Mouse (Mus musculus) right cerebral cortex, adult 2 months (tissue): ENCODE data around the gene Aldh18a1.
"Not testable (repeated sequence)": the region's sequence is repeated elsewhere in the genome, so short reads cannot be mapped to it uniquely, and the experiment has no call there.

ENCODE experiments used
- DNase-seq, 2 experiments: peaks; one replicate each; pipeline ENCODE4 v3.0.0; 2021 to 2022; ENCODE audit warnings: low spot score in 2 of 2

Aldh18a1 gene

GRCm38 (mm10) chr19:40586908-40587307 lies 1.4 kb downstream of the Aldh18a1 start:
- DNase-seq, result no peak

- no peak for DNase-seq
Observed at GRCm38 (mm10) chr19:40581662-40582061, 6.6 kb downstream of the Aldh18a1 start.

DNA sequence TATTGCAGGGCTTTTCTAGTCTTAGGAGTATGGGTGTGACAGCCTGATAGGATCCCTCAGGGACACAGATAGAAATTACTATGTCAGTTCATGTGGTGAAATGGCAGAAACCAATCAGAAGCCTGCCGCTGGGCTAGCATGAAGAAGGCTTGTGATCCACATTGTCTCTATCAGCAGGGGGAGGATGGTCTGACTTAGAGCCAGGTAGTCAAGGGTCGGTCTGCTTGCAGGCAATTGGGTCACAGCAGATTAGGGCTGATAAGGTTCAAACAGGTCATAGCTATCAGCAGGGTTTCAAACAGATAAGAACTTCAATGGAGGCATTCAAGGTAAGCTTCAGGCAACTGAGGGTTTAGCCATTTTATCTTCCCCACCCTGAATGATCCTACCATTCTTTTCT lies 7.4 kb downstream of the Aldh18a1 start:
- DNase-seq, result no peak

- DNase-seq, result no peak
Observed at GRCm38 (mm10) chr19:40575438-40575837, 12.8 kb downstream of the Aldh18a1 start.

DNA sequence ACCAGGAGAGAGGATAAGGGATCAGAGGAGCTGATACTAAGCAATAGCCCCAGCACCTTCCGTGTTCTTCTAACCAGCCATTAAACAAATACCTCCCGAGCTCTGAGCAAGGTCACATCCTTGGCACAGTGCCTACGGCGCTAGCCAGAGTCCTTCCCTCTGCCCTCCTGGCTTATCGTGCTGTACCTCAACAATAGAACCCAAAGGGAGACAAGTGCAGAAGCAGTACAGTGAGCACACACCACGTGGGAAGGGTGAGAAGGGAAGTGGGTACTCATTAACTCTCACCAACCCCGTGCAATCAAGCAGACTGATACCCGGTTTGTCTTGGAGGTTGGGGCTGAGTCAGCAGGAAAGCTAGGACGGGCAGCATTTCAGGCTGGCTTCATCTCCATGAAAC lies 17.5 kb downstream of the Aldh18a1 start:
- DNase-seq, result no peak

- DNase-seq, result no peak
Observed at GRCm38 (mm10) chr19:40567616-40568015, 20.6 kb downstream of the Aldh18a1 start.

DNA sequence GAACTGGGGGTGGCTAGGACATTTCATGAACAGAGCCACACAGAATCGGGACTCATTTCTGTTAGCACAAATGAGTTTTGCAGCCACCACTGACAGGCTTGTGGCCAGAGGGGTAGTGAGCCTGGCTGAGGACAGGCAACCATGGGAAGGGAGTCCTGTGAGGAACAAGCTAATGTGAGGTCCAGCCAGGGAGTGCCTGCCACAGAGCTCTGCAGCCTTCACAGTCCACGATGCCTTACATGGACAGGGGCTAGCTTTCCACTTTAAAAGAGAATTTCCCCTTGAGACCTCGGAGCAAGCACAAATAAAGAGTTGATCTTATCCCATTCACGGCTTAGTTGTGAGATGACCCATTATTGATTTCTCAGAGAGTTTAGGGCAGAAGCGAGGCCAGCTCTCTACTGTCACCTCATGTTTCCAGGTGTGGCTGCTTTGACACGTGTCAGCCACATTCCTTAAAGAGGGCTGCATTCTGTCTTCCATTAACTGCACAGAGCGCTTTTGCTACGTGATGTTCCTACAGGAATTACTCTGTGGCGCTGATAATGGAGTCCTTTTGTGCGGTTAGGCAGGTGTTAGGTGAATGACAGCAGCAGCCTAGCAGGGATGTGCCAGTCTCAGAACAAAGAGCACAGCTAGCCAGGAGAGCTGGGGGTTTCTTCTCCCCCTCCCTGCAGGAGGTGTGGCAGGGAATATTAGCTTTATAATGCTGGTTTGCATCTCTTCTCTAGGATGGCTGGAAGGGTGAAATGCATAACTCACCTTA lies 24.2 kb downstream of the Aldh18a1 start:
- DNase-seq, result no peak

DNA sequence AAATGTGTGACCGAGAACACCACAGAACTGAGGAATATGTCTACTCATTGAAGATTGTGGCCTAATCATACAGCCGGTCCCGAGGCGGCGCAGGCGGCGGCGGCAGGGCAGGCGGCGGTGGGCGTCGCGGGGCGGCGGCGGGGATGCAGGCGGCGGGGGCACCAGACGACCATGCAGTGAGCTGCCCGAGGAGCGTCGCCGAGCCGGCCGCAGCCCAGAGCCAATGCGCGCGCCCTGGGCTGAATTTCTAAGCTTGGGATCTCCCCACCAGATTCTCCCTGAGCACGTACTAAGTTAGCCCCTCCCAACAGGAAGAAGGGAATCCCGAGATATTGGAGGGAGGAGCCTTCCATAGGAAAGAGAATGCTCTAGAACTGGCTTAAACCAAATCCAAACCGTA lies 26.7 kb downstream of the Aldh18a1 start:
- not testable (repeated sequence) for DNase-seq

DNA sequence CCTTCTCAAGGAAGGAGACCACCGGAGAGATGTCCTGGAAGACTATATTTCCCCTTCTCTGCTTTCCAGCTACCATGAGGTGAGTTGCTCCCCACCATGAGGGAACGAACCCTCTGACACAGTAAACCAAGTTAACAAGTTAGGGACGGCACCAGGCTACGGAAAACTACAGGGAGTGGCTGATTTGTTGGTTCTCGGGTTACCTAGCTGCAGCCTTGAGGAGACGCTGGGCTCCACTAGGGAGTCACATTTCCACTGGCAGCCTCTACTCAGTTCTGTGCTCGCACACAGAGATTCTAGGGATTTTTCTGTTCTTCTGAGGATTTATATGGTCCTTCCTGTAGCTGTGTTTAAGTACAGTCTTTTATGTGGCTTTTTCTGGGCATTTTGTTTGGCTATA lies 32.2 kb downstream of the Aldh18a1 start:
- DNase-seq, result no peak

DNA sequence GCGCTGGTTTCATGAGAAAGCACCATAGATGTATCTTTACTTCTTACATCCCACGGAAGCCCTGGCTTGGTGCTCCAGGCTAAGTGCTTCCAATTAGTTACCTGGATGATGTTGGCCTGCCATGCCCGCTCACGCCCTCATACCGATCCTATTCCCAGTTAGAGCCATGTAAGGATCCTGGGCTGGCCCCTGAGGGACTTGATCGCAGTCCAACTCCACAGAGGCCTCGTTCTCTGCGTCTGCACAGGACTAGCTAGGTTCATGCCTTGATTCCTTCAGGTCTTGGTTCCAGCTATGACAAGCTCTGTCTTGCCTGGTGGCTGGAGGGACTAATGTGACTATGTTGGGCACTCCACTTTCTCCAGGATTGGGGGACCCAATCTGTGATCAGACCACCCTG lies 33.1 kb downstream of the Aldh18a1 start:
- DNase-seq, result no peak

GRCm38 (mm10) chr19:40554343-40554742 lies 33.9 kb downstream of the Aldh18a1 start:
- DNase-seq, result no peak

- peak in 1 of 2 experiments; percentile 16 for DNase-seq
Observed at GRCm38 (mm10) chr19:40553849-40554248, 34.4 kb downstream of the Aldh18a1 start.

DNA sequence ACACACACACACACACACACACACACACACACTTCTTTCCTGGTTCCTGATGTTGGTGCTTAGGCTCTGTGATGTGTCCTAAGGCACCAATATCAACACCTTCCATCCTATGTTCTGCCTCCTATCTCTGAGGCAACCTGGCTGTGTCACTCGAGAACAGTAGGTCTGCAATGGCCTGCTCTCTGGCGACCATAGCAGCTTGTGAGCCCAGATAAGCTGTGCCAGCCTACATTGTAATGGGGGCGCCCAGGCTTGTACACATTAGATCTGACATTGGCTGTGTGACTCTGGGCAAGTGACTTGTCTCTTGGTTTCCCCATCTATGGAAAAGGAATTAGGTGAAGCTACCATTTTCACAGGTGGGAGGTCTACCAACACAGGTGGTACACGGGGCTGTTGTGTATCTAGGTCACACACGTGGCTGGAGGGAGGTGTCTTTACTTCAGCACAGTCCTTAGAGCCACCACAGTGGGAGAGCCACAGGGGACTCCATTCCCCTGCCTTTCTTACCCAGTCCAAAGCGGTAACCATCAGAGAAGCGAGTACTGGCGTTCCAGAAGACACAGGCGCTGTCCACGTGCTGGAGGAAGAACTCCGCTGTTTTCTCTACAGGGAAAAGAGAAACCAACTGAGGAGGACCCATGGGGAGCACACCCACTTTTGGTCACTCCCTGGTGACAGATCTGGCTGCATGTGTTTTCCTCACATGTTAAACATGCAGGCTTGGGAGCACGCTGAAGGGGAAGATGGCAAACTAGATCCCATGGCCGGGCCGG lies 35.1 kb downstream of the Aldh18a1 start:
- DNase-seq, result no peak

DNA sequence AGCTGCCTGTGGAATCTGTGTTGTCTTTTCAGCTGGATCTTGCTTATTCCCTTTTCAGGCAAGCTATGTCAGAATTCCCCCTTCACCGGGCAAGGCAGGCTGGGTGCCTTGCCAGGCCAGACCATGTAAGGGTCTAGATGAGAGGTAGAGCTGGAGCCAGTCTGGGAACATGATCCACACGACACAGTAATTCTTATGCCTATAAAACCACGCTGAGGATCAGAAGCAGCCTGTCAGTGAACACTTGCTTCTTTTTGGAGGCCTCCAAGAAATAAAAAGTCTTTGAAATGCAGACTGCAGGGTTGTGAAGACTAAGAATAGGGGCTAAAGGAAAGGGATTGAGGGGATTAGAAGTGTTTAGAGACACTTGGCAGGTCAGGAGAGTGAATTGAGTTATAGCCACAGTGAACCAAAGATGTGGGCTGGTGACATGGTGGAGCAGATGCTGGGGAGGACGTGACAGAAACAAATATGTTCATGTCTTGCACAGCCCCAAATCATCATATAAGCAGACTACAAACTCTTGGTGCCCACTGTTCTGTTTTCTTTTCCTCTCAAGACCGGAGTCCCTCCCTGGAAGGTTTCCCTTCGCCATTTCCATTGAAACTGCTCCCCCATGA lies 38.6 kb downstream of the Aldh18a1 start:
- no peak for DNase-seq

GRCm38 (mm10) chr19:40548796-40549515 lies 39.3 kb downstream of the Aldh18a1 start:
- DNase-seq, result no peak

DNA sequence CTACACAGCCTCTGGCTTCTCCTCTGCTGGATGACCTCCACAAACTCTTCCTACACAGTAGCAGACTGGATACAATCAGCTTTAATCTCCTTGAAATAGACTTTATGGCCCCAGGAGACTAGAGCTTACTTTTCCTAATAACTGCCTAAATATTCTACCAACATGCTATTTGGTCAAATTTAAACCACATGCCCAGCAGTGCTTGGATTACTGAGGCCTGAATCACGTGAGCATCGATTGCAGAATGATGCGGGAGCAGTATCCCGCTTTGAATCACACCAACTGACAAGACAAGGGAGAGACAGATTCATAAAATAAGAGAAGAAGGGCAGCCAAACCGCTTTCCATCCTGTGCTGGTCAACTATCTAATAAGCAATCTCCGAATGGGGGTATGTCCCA lies 39.9 kb downstream of the Aldh18a1 start:
- DNase-seq, result no peak

DNA sequence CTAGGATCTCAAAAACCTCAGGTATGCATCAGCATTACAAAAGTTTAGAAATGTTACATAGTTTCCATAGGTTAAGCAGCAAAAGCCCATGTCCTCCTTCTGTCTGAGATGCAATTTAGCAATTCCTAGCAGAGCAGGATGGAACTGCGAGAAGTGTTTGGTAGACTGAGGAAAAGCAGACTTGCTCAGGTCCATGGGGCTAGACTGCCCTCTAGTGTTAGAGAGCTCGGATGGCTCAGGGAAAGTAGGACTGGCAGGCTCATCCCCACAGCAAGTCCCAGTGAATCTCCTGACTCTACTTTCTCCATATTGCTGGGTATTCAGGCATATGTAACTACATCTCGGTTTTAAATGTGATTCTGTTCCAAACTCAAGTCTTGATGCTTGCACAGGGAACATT lies 43.4 kb downstream of the Aldh18a1 start:
- DNase-seq, result peak; percentile 66 to 80

DNA sequence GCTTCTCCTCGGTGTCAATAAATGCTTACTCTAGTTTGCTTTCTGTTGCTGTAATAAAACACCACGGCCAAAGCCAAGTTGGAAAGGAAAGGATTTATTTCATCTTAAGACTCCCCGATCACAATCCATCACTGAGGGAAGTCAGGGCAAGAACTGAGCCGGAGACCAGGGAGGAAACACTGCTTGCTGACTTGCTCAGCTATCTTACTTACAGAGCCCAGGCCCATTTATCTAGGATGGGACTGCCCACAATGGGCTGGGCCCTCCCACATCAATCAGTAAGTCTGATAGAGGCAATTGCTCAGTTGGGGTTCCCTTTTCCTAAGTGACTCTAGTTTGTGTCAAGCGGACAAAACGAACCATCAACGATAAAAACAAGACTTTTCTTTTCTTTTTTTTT lies 45.5 kb downstream of the Aldh18a1 start:
- no peak for DNase-seq

DNA sequence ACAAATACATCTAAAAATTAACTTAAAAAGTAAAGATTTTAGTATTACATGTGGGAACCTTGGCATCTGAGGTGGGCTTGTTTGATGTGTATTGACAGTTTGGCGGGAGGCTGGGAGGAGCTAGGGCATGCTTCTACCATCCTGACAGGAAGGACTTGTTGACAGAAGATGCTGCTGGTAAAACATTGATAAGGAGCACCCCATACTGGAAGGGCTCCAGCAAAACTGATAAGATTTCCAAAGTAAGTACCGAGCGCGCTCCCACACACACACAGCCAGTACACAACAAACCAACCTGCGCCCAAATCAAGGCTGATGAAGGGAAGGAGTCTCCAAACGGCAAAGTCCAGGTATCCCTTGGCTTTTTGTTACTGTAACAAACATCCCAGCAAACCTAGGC lies 51.7 kb downstream of the Aldh18a1 start:
- DNase-seq, result no peak

DNA sequence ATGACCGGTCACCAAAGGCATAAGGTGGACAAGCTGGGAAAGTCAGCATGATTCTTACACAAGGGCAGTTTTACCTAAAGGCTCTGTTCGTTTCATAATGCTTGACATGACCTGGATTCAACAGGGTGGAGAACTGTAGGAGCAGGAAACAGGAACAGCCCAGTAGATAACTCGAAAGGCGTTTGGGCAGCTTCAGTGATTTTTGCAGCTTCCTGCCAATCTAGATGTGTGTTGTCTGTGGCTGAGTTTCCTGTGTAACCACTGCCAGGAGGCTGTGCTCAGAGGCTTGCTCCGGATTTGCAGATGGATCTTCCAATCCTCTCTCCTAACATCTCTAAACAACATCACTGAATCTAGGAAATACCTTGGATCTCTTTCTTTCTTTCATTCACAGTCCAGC lies 55.7 kb downstream of the Aldh18a1 start:
- no peak for DNase-seq

- DNase-seq, result no peak
Observed at GRCm38 (mm10) chr19:40530323-40530722, 57.9 kb downstream of the Aldh18a1 start.

GRCm38 (mm10) chr19:40528254-40528653 lies 60.0 kb downstream of the Aldh18a1 start:
- DNase-seq, result no peak
